Mouse (Mus musculus): ENCODE measurements around the gene Ifrd1.
"Not testable (repeated sequence)": the region's sequence is repeated elsewhere in the genome, so short reads cannot be mapped to it uniquely, and the experiment has no call there.

The Ifrd1 gene

DNA sequence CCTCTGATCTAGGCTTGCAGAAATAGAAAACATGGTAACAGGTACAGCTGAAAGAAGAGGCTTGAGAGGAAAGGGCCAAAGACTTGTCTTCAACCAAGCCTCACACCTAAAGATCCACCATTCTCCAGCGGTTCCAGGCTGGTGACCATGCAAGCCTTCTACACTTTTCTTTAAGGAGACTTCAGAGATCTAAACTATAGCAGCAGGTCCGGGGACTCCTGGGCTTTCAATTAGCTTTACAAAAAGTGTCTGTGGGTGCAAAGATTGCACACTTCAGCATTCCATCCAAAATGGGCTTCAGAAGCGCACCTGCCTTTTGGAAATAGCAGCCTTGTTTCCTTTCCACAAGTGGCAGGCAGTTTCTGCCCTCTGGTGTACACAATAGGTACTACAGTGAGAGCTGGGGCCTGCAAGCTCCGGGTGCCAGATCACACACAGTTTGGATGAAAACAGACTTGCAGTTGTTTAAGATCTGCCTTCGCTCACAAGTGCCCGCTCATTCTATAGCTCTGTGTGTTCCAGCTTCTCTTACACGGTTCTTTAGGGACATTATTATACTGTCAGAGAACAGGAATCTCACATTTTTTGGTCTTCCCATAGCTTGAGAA lies 48.4 kb downstream of the Ifrd1 start:
- DNase-seq (ENCODE audit: extremely low spot score, low read depth, low spot score) = no peak

DNA sequence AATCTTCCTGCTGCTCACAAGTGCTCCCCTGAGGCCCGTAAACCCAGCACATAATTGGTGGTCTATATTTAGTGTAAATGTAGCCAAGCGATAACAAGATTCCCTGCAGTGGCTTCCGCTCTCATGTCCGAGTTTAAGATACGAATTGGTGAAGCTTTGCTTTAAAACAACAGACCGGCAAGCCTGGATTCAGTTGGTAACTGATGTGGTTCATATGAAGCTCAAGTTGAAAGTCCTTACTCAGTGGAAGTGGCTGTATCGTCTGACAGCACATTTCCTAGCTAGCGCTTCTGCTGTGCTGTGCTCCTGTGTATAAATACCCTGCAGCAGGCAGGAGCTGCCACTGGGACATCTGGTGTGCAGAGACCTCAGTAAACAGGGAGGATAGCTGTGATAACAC lies 49.0 kb downstream of the Ifrd1 start, which contains the start of gene Lsmem1:
Gene Lsmem1 (minus strand): TSS at position 189 of the 400 bp plus-strand sequence.
- no peak for DNase-seq (ENCODE audit: extremely low spot score, low read depth, low spot score)

GRCm38 (mm10) chr12:40198427-40198826 lies 49.9 kb downstream of the Ifrd1 start:
- no peak for DNase-seq (ENCODE audit: extremely low spot score, low read depth, low spot score)

DNA sequence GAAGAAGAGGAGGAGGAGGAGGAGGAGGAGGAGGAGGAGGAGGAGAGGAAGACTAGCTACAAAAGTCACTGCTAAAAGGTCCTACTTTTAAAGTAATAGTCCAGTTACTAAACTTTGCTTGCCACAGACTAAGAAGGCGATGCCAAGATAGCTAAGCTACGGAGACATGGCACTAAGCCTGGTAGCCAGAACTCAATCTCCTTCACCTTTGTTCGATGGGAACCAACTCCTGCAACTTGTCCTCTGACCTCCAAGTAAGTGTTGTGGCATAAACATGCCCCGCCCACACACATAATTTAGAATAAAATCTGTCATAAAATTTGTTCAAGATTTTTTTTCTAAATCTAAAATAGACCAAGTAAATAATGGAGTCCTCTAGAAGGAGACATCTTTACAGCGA lies 50.3 kb downstream of the Ifrd1 start:
- DNase-seq (ENCODE audit: extremely low spot score, low read depth, low spot score) = no peak

DNA sequence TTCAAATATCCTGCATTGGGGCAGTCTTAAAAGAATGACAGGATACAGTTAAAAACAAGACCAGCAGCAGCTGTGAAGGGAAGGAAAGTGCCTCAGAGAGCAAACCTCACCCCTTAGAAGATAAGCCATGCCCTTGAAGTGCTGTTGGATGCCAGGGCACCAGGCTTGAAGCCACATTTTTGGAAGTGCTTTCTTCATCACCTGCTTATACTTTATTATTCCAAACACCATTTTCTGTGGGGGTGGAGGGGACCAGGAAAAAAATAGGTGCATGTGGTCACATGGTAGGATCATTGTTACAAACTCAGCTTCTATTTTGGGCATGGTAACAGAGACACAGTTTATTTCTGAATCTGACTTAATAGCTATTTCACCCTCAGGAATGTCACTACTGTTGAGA lies 50.8 kb downstream of the Ifrd1 start:
- DNase-seq (ENCODE audit: extremely low spot score, low read depth, low spot score) = no peak

DNA sequence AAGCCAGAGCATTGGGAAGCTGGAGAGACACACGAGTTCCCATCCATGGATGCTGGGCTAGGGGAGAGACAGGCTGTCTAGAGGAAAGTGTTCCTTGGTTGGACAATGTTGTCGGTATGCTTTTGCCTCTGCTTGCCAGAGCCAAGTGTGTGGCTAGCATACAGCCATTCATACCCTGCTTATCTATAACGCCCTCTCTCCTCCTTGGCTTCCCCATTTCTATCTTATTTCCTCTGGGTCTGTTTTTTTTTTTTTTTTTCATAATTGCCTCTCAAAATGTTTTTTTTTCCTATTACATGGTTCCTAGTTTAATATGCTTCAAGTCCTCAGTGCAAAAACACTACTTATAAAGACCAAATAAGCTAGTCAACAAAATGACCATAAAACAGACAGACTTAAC lies 62.8 kb downstream of the Ifrd1 start:
- DNase-seq (ENCODE audit: extremely low spot score, low read depth, low spot score) = no peak

DNA sequence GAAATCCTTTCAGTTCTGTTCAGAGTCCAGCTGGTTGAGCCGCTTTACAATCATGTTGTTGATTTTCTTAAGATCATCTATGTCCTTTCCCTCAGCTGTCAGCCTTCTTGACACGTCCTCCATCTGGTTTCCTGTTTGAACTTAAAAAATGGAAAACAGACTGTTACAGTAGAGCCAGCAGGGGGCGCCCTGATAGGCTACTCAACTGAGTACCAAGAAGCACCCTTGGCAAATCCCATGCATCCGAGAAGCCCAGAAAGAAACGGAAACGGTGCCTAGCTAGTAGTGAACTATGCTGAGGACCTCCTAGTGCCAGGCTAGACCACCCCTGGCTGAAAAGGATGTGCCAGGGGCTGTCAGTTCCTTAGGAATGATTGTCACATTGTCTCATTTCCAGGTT lies 71.2 kb downstream of the Ifrd1 start:
- DNase-seq (ENCODE audit: extremely low spot score, low read depth, low spot score) = no peak

DNA sequence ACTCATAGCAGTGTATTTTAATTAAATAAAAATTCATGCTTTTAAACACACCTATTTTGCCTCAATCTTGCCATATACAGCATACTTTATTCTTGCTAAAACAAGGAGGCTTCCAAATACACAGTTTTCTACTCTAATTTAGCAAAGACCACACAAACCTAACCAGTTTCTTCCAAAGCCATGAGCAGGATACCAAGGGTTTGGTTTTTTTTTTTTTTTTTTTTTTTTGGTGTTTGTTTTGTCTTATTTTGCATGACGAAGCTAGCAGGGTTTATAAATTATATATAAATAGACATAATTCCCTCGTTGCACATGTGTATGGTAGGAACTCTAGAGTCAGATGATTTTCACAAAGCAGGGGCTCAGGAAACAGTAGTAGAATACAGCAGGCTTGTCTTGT lies 72.1 kb downstream of the Ifrd1 start:
- DNase-seq (ENCODE audit: extremely low spot score, low read depth, low spot score) = no peak

GRCm38 (mm10) chr12:40175171-40175570 lies 73.1 kb downstream of the Ifrd1 start:
- DNase-seq (ENCODE audit: extremely low spot score, low read depth, low spot score) = not testable (repeated sequence)

DNA sequence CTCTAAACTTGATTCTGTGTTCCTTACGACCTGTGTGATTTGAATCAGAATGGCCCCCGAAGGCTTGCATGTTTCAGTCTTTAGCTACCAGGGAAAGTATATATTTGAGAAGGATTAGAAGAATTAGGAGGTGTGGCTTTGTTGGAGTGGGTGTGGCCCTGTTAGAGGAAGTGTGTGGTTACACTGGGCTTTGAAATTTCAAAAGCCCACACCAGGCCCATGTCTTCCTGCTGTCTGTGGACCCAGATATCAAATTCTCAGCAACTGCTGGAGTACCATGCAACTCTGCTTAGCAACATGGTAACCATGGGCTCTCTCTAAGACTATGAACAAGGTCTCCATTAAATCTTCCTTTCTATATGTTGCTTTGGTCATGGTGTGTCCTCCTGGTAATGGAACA lies 76.7 kb downstream of the Ifrd1 start:
- DNase-seq (ENCODE audit: extremely low spot score, low read depth, low spot score) = no peak

- DNase-seq (ENCODE audit: extremely low spot score, low read depth, low spot score) = no peak
Observed at GRCm38 (mm10) chr12:40169675-40170074, 78.6 kb downstream of the Ifrd1 start.

GRCm38 (mm10) chr12:40164621-40165020 lies 83.7 kb downstream of the Ifrd1 start:
- DNase-seq (ENCODE audit: extremely low spot score, low read depth, low spot score) = peak; percentile 28

GRCm38 (mm10) chr12:40160777-40161176 lies 87.5 kb downstream of the Ifrd1 start:
- no peak for DNase-seq (ENCODE audit: extremely low spot score, low read depth, low spot score)

DNA sequence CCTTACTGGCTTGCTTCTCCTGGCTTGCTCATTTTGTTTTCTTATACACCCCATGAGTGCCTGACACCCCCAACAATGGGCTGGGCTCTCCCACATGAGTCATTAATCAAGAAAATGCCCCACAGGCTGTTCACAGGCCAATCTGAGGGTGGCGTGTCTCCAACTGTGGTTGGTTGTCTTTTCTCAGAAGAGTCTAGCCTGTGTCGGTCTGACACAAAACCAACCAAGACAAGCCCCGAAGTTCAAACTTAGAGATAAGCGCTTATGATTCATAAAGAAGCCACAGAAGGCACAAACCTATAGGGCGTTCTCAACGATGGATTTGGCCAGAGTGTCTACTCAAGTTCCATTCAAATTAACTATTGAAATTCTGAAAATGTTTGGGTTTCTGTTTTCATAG lies 94.1 kb downstream of the Ifrd1 start:
- DNase-seq (ENCODE audit: extremely low spot score, low read depth, low spot score) = no peak

DNA sequence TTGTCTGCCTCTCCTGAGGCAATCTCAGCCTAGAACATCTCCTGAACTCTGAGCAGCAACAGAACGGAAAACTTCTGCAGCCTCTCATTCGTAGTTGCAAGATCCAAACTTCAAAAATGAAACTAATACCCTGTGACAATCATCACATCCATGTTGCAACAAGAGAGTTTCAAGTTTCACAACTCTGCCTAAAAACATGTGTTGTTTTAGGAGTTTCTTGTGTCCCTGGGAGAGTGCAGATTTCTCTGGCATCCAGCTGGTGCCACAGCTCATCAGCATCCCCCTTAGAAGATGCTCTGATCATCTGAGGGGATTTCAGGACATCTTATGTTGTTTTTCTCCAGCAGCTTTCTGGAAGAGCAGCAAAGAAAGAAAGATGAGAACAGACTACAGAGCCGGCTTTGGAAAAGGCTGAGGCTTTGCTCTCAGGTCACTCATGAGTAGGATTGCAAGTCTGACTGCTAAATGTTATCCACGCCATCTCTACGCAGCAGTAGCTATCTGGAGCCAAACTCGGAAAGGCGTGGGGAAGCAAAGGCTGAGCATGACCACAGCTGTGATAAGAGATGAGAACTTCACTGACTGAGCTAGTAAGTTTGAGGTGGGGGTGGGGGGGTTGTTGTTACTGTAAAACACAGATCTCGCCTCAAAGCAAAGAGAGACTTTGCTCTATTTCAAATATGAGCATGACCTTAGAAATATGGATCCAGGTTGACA lies 95.8 kb downstream of the Ifrd1 start:
- DNase-seq (ENCODE audit: extremely low spot score, low read depth, low spot score) = no peak

All from hindlimb bud, embryonic 11.5 days (tissue).